Mouse (Mus musculus) hematopoietic stem cell, adult 5-6 weeks (primary cell): ENCODE results near the gene Fblim1. TPM values are rescaled to one million over a fixed set of nuclear protein-coding genes. Genes with fewer than 3 reads are reported as not detected.

ENCODE experiments used
- ATAC-seq, 2 experiments: fragments of 125-278 bp in 1 of 2; replicated peaks in 1 of 2; 2 replicates each; pipeline ENCODE4 v1.8.0; 2016 to 2017; ENCODE audit warnings: inconsistent platforms in 2 of 2, mild to moderate bottlenecking in 2 of 2, moderate number of reproducible peaks in 2 of 2, low read depth in 1 of 2, moderate TSS enrichment in 1 of 2; ENCODE audit not compliant: low FRiP score in 2 of 2, poor library complexity in 2 of 2, severe bottlenecking in 2 of 2, insufficient read depth in 1 of 2, low TSS enrichment in 1 of 2
- total RNA-seq: library from RNA; stranded (forward); fragments of 172-1452, 232-1000 nt; gene quantifications from 2 replicates; pipeline ENCODE4 v1.2.3, GENCODE M21; 2017

Fblim1 gene
- total RNA-seq, 1 experiment from 2014 or later: 0.35 TPM

- no peak for ATAC-seq
Measured at GRCm38 (mm10) chr4:141537706-141538407, 68.0 kb downstream of the Fblim1 start.

- ATAC-seq: no peak
Measured at GRCm38 (mm10) chr4:141537226-141537610, 68.7 kb downstream of the Fblim1 start.

GRCm38 (mm10) chr4:141536291-141537225, 69.3 kb downstream of the Fblim1 start:
- peak in 1 of 2 experiments; percentile 5; a peak in 1 of 4 replicates for ATAC-seq

- ATAC-seq: peak in 1 of 2 experiments; percentile 27; a peak in 1 of 4 replicates
Measured at GRCm38 (mm10) chr4:141534947-141535680, 70.8 kb downstream of the Fblim1 start.

GRCm38 (mm10) chr4:141530979-141531378, 74.9 kb downstream of the Fblim1 start:
- ATAC-seq: no peak

GRCm38 (mm10) chr4:141528938-141529337, 77.0 kb downstream of the Fblim1 start:
- no peak for ATAC-seq

- ATAC-seq: no peak
Measured at GRCm38 (mm10) chr4:141526936-141527650, 78.8 kb downstream of the Fblim1 start.

Other genes starting within 250 kb of the Fblim1 start
- gene Fam131c, start 237.9 kb downstream of the Fblim1 start, total RNA-seq: not detected in 2 replicates
- gene Clcnka, start 207.4 kb downstream of the Fblim1 start, total RNA-seq: not detected in 2 replicates
- not detected in 2 replicates for gene Clcnkb, start 190.1 kb downstream of the Fblim1 start, total RNA-seq
- 1.3 TPM in 1 of 2 replicates, not detected in the other for gene Hspb7, start 185.3 kb downstream of the Fblim1 start, total RNA-seq
- gene Srarp, start 170.0 kb downstream of the Fblim1 start, total RNA-seq: not detected in 2 replicates
- gene Zbtb17, start 161.4 kb downstream of the Fblim1 start, total RNA-seq: 22.1 and 22.3 TPM in 2 replicates
- gene Spen, start 67.5 kb downstream of the Fblim1 start, total RNA-seq: 26.7 and 39.0 TPM in 2 replicates
- 0.60 and 0.63 TPM in 2 replicates for gene Tmem82, start 12.5 kb upstream of the Fblim1 start, total RNA-seq
- gene Slc25a34, start 17.7 kb upstream of the Fblim1 start, total RNA-seq: not detected in 2 replicates
- 9.9 and 16.5 TPM in 2 replicates for gene Plekhm2, start 58.8 kb upstream of the Fblim1 start, total RNA-seq
- 4.7 and 15.7 TPM in 2 replicates for gene Rsc1a1, start 79.5 kb upstream of the Fblim1 start, total RNA-seq
- gene Ddi2, start 117.3 kb upstream of the Fblim1 start, total RNA-seq: 23.6 and 28.9 TPM in 2 replicates
- not detected in 2 replicates for gene Agmat, start 140.6 kb upstream of the Fblim1 start, total RNA-seq
- 6.3 and 10.3 TPM in 2 replicates for gene Dnajc16, start 184.8 kb upstream of the Fblim1 start, total RNA-seq
- 10.2 and 13.8 TPM in 2 replicates for gene Casp9, start 187.5 kb upstream of the Fblim1 start, total RNA-seq
- not detected in 2 replicates for gene Cela2a, start 220.1 kb upstream of the Fblim1 start, total RNA-seq
- not detected in 2 replicates for gene Ctrc, start 240.3 kb upstream of the Fblim1 start, total RNA-seq